In the genomic region with DNA sequence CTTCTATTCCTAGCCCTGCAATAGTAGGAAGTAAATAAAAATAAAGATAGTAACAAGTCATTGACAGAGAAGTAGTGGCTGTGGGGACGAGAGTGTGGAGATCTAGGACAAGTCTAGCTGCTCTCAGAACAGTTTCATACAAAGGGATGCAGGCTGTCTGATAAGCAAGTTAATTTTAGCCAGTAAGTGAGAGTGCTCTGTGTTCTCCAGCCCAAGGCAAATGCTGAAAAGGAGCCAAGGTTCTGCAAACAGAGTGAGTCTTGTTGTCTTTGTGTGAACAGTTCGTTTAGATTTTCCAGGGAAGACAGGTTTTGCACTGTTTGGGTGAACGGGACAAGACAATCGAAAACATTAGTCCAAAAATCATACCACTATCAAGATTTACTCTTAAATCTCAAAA, we compare ENCODE assay signal across 9 mouse cellular contexts. TPM values are rescaled to one million over a fixed set of nuclear protein-coding genes. Genes with fewer than 3 reads are reported as not detected.
DNase-seq lines count a peak whose midpoint lies in the region; ATAC-seq and TF ChIP-seq lines count a peak whose summit lies in the region.
"Had no signal": no experiment of that assay in that cellular context is flagged by ENCODE, and none has a peak within 500 bp of the region (broad histone marks: within the 10 kb centered on the region; RNA-seq: fewer than 3 reads in every experiment).

No protein-coding gene starts in this region.

- H3K27me3 ChIP-seq in liver, postnatal 0 days (ENCODE audit: insufficient read depth, low read length): no peaks in the 10 kb centered on the region
- H3K27me3 ChIP-seq in liver, embryonic 12.5 days (replicated peaks): no peaks in the 10 kb centered on the region
- no peaks in the 10 kb centered on the region for H3K27me3 ChIP-seq in heart, embryonic 13.5 days (replicated peaks)
- no peaks in the 10 kb centered on the region for H3K27me3 ChIP-seq in neural tube, embryonic 15.5 days (replicated peaks)
- H3K27me3 ChIP-seq: limb, embryonic 12.5 days; midbrain, embryonic 13.5 days had no signal

- TF ChIP-seq EP300 in liver, postnatal 0 days (IDR thresholded peaks at IDR 0.05; ENCODE audit: low read depth): no peak

- no peak for ATAC-seq in liver, postnatal 0 days
- ATAC-seq in liver, embryonic 12.5 days: no peak
- no peak for ATAC-seq in heart, embryonic 13.5 days (ENCODE audit: extremely low read depth, insufficient number of reproducible peaks, low FRiP score, low TSS enrichment)
- ATAC-seq in neural tube, embryonic 15.5 days (ENCODE audit: low FRiP score): no peak
- ATAC-seq: midbrain, embryonic 13.5 days had no signal

- H3K4me3 ChIP-seq in liver, postnatal 0 days (ENCODE audit: low read depth, low read length): peak overlapping the region; percentile 8; the same call in 1 of the 2 replicates
- no peak overlapping the region for H3K4me3 ChIP-seq in liver, embryonic 12.5 days
- H3K4me3 ChIP-seq in heart, embryonic 13.5 days: no peak overlapping the region
- H3K4me3 ChIP-seq in neural tube, embryonic 15.5 days (replicated peaks): no peak overlapping the region
- H3K4me3 ChIP-seq: limb, embryonic 12.5 days; midbrain, embryonic 13.5 days had no signal

- peak overlapping the region; percentile 37 for H3K4me2 ChIP-seq in liver, postnatal 0 days (ENCODE audit: low read depth, low read length)
- no peak overlapping the region for H3K4me2 ChIP-seq in liver, embryonic 12.5 days
- peak overlapping the region; percentile 49 for H3K4me2 ChIP-seq in heart, embryonic 13.5 days
- H3K4me2 ChIP-seq in neural tube, embryonic 15.5 days: no peak overlapping the region
- H3K4me2 ChIP-seq: limb, embryonic 12.5 days; midbrain, embryonic 13.5 days had no signal

- H3K9ac ChIP-seq in liver, postnatal 0 days (replicated peaks): no peak overlapping the region
- H3K9ac ChIP-seq in liver, embryonic 12.5 days: no peak overlapping the region
- no peak overlapping the region for H3K9ac ChIP-seq in heart, embryonic 13.5 days
- H3K9ac ChIP-seq in neural tube, embryonic 15.5 days (replicated peaks): no peak overlapping the region
- H3K9ac ChIP-seq: limb, embryonic 12.5 days; midbrain, embryonic 13.5 days had no signal

- peak overlapping the region; percentile 60; the same call in 1 of the 2 replicates for H3K27ac ChIP-seq in liver, postnatal 0 days (ENCODE audit: low read depth)
- H3K27ac ChIP-seq in liver, embryonic 12.5 days: no peak overlapping the region
- peak overlapping the region; percentile 78 for H3K27ac ChIP-seq in heart, embryonic 13.5 days (replicated peaks)
- no peak overlapping the region; the same call in 1 of the 2 replicates for H3K27ac ChIP-seq in neural tube, embryonic 15.5 days (replicated peaks)
- H3K27ac ChIP-seq: limb, embryonic 12.5 days; midbrain, embryonic 13.5 days had no signal

- intact Hi-C loops in left cerebral cortex, postnatal 14 days (cut with DNase I): no loop called here

- 43% methylated on average over 4 of the region's 4 CpGs for WGBS in liver, postnatal 0 days (ENCODE audit: insufficient replicate concordance)
- 51% methylated on average over 4 of the region's 4 CpGs for WGBS in liver, embryonic 12.5 days (ENCODE audit: insufficient replicate concordance)
- 16% methylated on average over 4 of the region's 4 CpGs for WGBS in heart, embryonic 13.5 days
- WGBS in neural tube, embryonic 15.5 days: 74% methylated on average over 4 of the region's 4 CpGs

- H3K9me3 ChIP-seq in liver, postnatal 0 days (ENCODE audit: low read length): no peaks in the 10 kb centered on the region
- no peaks in the 10 kb centered on the region for H3K9me3 ChIP-seq in liver, embryonic 12.5 days (replicated peaks)
- no peaks in the 10 kb centered on the region for H3K9me3 ChIP-seq in heart, embryonic 13.5 days
- no peaks in the 10 kb centered on the region for H3K9me3 ChIP-seq in neural tube, embryonic 15.5 days (replicated peaks)
- H3K9me3 ChIP-seq: limb, embryonic 12.5 days; midbrain, embryonic 13.5 days had no signal

- H3K4me1 ChIP-seq in liver, postnatal 0 days (ENCODE audit: insufficient read depth): no peaks in the 10 kb centered on the region
- H3K4me1 ChIP-seq in liver, embryonic 12.5 days: no peaks in the 10 kb centered on the region
- H3K4me1 ChIP-seq in heart, embryonic 13.5 days: peaks cover 10% of the 10 kb centered on the region
- H3K4me1 ChIP-seq in neural tube, embryonic 15.5 days: no peaks in the 10 kb centered on the region
- H3K4me1 ChIP-seq: midbrain, embryonic 13.5 days had no signal

- no peak for DNase-seq in liver, postnatal 0 days
- peak; percentile 41 for DNase-seq in cerebellum, adult 9-11 months
- DNase-seq in left cerebral cortex, postnatal 14 days (ENCODE audit: low spot score in 2 of 2): peak; percentile 47 to 50
- DNase-seq in B cell, adult 2 months: no peak

- no peaks in the 10 kb centered on the region for H3K36me3 ChIP-seq in liver, postnatal 0 days (replicated peaks; ENCODE audit: insufficient read depth, low read length)
- H3K36me3 ChIP-seq in liver, embryonic 12.5 days: no peaks in the 10 kb centered on the region
- no peaks in the 10 kb centered on the region for H3K36me3 ChIP-seq in heart, embryonic 13.5 days
- no peaks in the 10 kb centered on the region for H3K36me3 ChIP-seq in neural tube, embryonic 15.5 days
- H3K36me3 ChIP-seq: limb, embryonic 12.5 days; midbrain, embryonic 13.5 days had no signal

- TF ChIP-seq CTCF in liver, postnatal 0 days (IDR thresholded peaks at IDR 0.05; ENCODE audit: low read depth): no peak

RNA-seq across cellular contexts. Expression of a gene that starts 25.4 kb away (rescaled TPM):
- 7.1 and 8.1 TPM in 2 replicates for polyA plus RNA-seq in liver, postnatal 0 days (2015; fragmentation: Nextera tagmentation; extraction: Ambion mirVana)
- polyA plus RNA-seq in liver, embryonic 12.5 days (2016; fragmentation: Nextera tagmentation; extraction: Ambion mirVana): 8.3 and 9.4 TPM in 2 replicates
- polyA plus RNA-seq in heart, embryonic 13.5 days (2015; fragmentation: Nextera tagmentation; extraction: Ambion mirVana): 10.8 and 11.9 TPM in 2 replicates
- total RNA-seq in left cerebral cortex, postnatal 14 days (2021): 100 to 1,000 TPM; 130 to 145 TPM
- polyA plus RNA-seq in neural tube, embryonic 15.5 days (2015; fragmentation: Nextera tagmentation; extraction: Ambion mirVana): 38.9 and 40.0 TPM in 2 replicates

Comparison
In these comparisons a context has a peak if more than half of its experiments do, and no peak if none do; other contexts are left out.
1. H3K27ac ChIP-seq: peak in liver, postnatal 0 days (single experiment) and heart, embryonic 13.5 days (single experiment); none in liver, embryonic 12.5 days (single experiment) and neural tube, embryonic 15.5 days (single experiment).
2. H3K4me2 ChIP-seq: peak in liver, postnatal 0 days (single experiment) and heart, embryonic 13.5 days (single experiment); none in liver, embryonic 12.5 days (single experiment) and neural tube, embryonic 15.5 days (single experiment).
3. DNase-seq: peak in cerebellum, adult 9-11 months (single experiment) and left cerebral cortex, postnatal 14 days (2 of 2); none in liver, postnatal 0 days (single experiment) and B cell, adult 2 months (0 of 2).